Mouse (Mus musculus): ENCODE data around the gene Zbtb16. TPM values are rescaled to one million over a fixed set of nuclear protein-coding genes. Genes with fewer than 3 reads are reported as not detected.

Gene Zbtb16
- total and polyA plus RNA-seq, 2 experiments, result 7.2 to 24.2 TPM

DNA sequence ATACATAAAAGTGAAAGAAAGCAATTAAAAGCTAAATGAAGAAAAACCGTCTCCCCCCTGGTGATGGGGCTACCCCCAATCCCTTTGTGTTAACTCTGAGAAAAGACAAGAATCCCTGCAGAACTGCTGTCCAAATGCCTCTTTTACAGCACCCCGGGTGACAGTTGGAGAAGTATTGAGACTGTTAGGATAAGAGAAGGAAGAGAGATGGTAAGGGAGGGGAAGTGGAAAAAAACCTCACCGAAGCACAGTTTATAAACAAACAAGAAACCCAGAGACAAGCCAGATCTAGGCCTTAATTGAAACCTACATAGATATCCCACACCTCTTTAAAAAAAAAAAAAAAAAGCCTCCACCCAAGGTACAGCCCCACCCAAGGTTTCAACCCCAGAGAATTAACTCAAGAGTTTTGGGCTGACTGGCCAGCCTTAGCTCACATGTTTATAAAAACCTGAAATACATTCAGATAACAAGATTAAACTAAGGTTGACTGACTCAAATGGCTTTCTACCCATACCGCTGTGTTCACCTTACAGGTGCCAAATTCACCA, 42.3 kb downstream of the Zbtb16 start:
- no peak overlapping the region for H3K9ac ChIP-seq (ENCODE audit: low read depth, low read length)
- H3K4me1 ChIP-seq (ENCODE audit: control insufficient read depth, insufficient read depth, low read length), result peaks cover 26% of the 10 kb centered on the region
- no peak overlapping the region for H3K4me3 ChIP-seq (ENCODE audit: insufficient read depth, low read depth, low read length)
- no peak for DNase-seq (ENCODE audit: extremely low read depth, low read depth, low spot score)
- H3K27me3 ChIP-seq (ENCODE audit: control insufficient read depth, insufficient read depth, low read length), result no peaks in the 10 kb centered on the region
- H3K79me2 ChIP-seq (ENCODE audit: control insufficient read depth, insufficient read depth, low read length), result peaks cover 43% of the 10 kb centered on the region; the same call in 1 of the 2 replicates
- H3K27ac ChIP-seq (replicated peaks; ENCODE audit: insufficient read depth, low read depth, low read length), result no peak overlapping the region
- H3K36me3 ChIP-seq (ENCODE audit: control insufficient read depth, insufficient read depth, low read length), result peaks cover 3% of the 10 kb centered on the region
- 67% methylated on average over 4 of the region's 4 CpGs for WGBS
- TF ChIP-seq CTCF (IDR thresholded peaks at IDR 0.05; ENCODE audit: low read depth, low read length), result no peak
- TF ChIP-seq POLR2A (IDR thresholded peaks at IDR 0.05; ENCODE audit: extremely low read depth, insufficient read depth, low read length), result no peak

- H3K79me2 ChIP-seq (ENCODE audit: control insufficient read depth, insufficient read depth, low read length), result peaks cover 44% of the 10 kb centered on the region; the same call in 1 of the 2 replicates
- no peak overlapping the region for H3K4me3 ChIP-seq (ENCODE audit: insufficient read depth, low read depth, low read length)
- no peak overlapping the region for H3K27ac ChIP-seq (replicated peaks; ENCODE audit: insufficient read depth, low read depth, low read length)
- H3K9ac ChIP-seq (ENCODE audit: low read depth, low read length), result no peak overlapping the region
- peaks cover 3% of the 10 kb centered on the region for H3K36me3 ChIP-seq (ENCODE audit: control insufficient read depth, insufficient read depth, low read length)
- no peaks in the 10 kb centered on the region for H3K27me3 ChIP-seq (ENCODE audit: control insufficient read depth, insufficient read depth, low read length)
- peaks cover 25% of the 10 kb centered on the region for H3K4me1 ChIP-seq (ENCODE audit: control insufficient read depth, insufficient read depth, low read length)
- 89% methylated on average over 10 of the region's 10 CpGs for WGBS
- TF ChIP-seq POLR2A (IDR thresholded peaks at IDR 0.05; ENCODE audit: extremely low read depth, insufficient read depth, low read length), result no peak
- TF ChIP-seq CTCF (IDR thresholded peaks at IDR 0.05; ENCODE audit: low read depth, low read length), result no peak
- no peak for DNase-seq (ENCODE audit: extremely low read depth, low read depth, low spot score)
These were observed 45.4 kb downstream of the Zbtb16 start for GRCm38 (mm10) chr9:48790575-48790974.

- no peak overlapping the region; the same call in 1 of the 2 replicates for H3K9ac ChIP-seq (ENCODE audit: low read depth, low read length)
These were observed 48.1 kb downstream of the Zbtb16 start for GRCm38 (mm10) chr9:48787906-48788410.

GRCm38 (mm10) chr9:48787321-48787720, 48.7 kb downstream of the Zbtb16 start:
- Histone ChIP-seq H3K27ac (replicated peaks; ENCODE audit: insufficient read depth, low read depth, low read length) (no peak overlapping the region), H3K79me2 (ENCODE audit: control insufficient read depth, insufficient read depth, low read length) (peaks cover 41% of the 10 kb centered on the region; the same call in 1 of the 2 replicates), H3K36me3 (ENCODE audit: control insufficient read depth, insufficient read depth, low read length) (peaks cover 3% of the 10 kb centered on the region), H3K9ac (ENCODE audit: low read depth, low read length) (no peak overlapping the region), H3K4me1 (ENCODE audit: control insufficient read depth, insufficient read depth, low read length) (peaks cover 23% of the 10 kb centered on the region), H3K4me3 (ENCODE audit: insufficient read depth, low read depth, low read length) (no peak overlapping the region), H3K27me3 (ENCODE audit: control insufficient read depth, insufficient read depth, low read length) (no peaks in the 10 kb centered on the region)
- TF ChIP-seq POLR2A (IDR thresholded peaks at IDR 0.05; ENCODE audit: extremely low read depth, insufficient read depth, low read length) (no peak), CTCF (IDR thresholded peaks at IDR 0.05; ENCODE audit: low read depth, low read length) (no peak)
- 17% methylated on average over 1 of the region's 1 CpGs for WGBS
- peak; percentile 41 for DNase-seq (ENCODE audit: extremely low read depth, low read depth, low spot score)

More at GRCm38 (mm10) chr9:48787906-48788410, 48.1 kb downstream of the Zbtb16 start:
- Histone ChIP-seq H3K27ac (replicated peaks; ENCODE audit: insufficient read depth, low read depth, low read length) (peak overlapping the region; percentile 25; the same call in 1 of the 2 replicates), H3K27me3 (ENCODE audit: control insufficient read depth, insufficient read depth, low read length) (no peaks in the 10 kb centered on the region), H3K79me2 (ENCODE audit: control insufficient read depth, insufficient read depth, low read length) (peaks cover 42% of the 10 kb centered on the region; the same call in 1 of the 2 replicates), H3K36me3 (ENCODE audit: control insufficient read depth, insufficient read depth, low read length) (peaks cover 3% of the 10 kb centered on the region), H3K4me3 (ENCODE audit: insufficient read depth, low read depth, low read length) (no peak overlapping the region), H3K4me1 (ENCODE audit: control insufficient read depth, insufficient read depth, low read length) (peaks cover 25% of the 10 kb centered on the region)
- 71% methylated on average over 9 of the region's 9 CpGs for WGBS
- no peak for TF ChIP-seq CTCF (IDR thresholded peaks at IDR 0.05; ENCODE audit: low read depth, low read length)
- TF ChIP-seq POLR2A (IDR thresholded peaks at IDR 0.05; ENCODE audit: extremely low read depth, insufficient read depth, low read length), result no peak
- no peak for DNase-seq (ENCODE audit: extremely low read depth, low read depth, low spot score)

GRCm38 (mm10) chr9:48786814-48787213, 49.2 kb downstream of the Zbtb16 start:
- 75% methylated on average over 6 of the region's 6 CpGs for WGBS
- peaks cover 3% of the 10 kb centered on the region for H3K36me3 ChIP-seq (ENCODE audit: control insufficient read depth, insufficient read depth, low read length)
- DNase-seq (ENCODE audit: extremely low read depth, low read depth, low spot score), result no peak
- H3K4me1 ChIP-seq (ENCODE audit: control insufficient read depth, insufficient read depth, low read length), result peaks cover 23% of the 10 kb centered on the region
- TF ChIP-seq POLR2A (IDR thresholded peaks at IDR 0.05; ENCODE audit: extremely low read depth, insufficient read depth, low read length), result no peak
- TF ChIP-seq CTCF (IDR thresholded peaks at IDR 0.05; ENCODE audit: low read depth, low read length), result no peak
- H3K4me3 ChIP-seq (ENCODE audit: insufficient read depth, low read depth, low read length), result no peak overlapping the region
- no peak overlapping the region for H3K9ac ChIP-seq (ENCODE audit: low read depth, low read length)
- peaks cover 39% of the 10 kb centered on the region; the same call in 1 of the 2 replicates for H3K79me2 ChIP-seq (ENCODE audit: control insufficient read depth, insufficient read depth, low read length)
- H3K27me3 ChIP-seq (ENCODE audit: control insufficient read depth, insufficient read depth, low read length), result no peaks in the 10 kb centered on the region
- H3K27ac ChIP-seq (replicated peaks; ENCODE audit: insufficient read depth, low read depth, low read length), result peak overlapping the region; percentile 29

GRCm38 (mm10) chr9:48784937-48785336, 51.1 kb downstream of the Zbtb16 start:
- no peak for TF ChIP-seq POLR2A (IDR thresholded peaks at IDR 0.05; ENCODE audit: extremely low read depth, insufficient read depth, low read length)
- TF ChIP-seq CTCF (IDR thresholded peaks at IDR 0.05; ENCODE audit: low read depth, low read length), result no peak
- WGBS, result 18% methylated on average over 6 of the region's 6 CpGs
- peaks cover 23% of the 10 kb centered on the region for H3K4me1 ChIP-seq (ENCODE audit: control insufficient read depth, insufficient read depth, low read length)
- H3K79me2 ChIP-seq (ENCODE audit: control insufficient read depth, insufficient read depth, low read length), result peaks cover 24% of the 10 kb centered on the region; the same call in 1 of the 2 replicates
- H3K9ac ChIP-seq (ENCODE audit: low read depth, low read length), result no peak overlapping the region
- H3K27me3 ChIP-seq (ENCODE audit: control insufficient read depth, insufficient read depth, low read length), result no peaks in the 10 kb centered on the region
- H3K36me3 ChIP-seq (ENCODE audit: control insufficient read depth, insufficient read depth, low read length), result peaks cover 2% of the 10 kb centered on the region; the same call in 1 of the 2 replicates
- H3K4me3 ChIP-seq (ENCODE audit: insufficient read depth, low read depth, low read length), result no peak overlapping the region
- H3K27ac ChIP-seq (replicated peaks; ENCODE audit: insufficient read depth, low read depth, low read length), result peak overlapping the region; percentile 17; the same call in 1 of the 2 replicates
- peak; percentile 88 for DNase-seq (ENCODE audit: extremely low read depth, low read depth, low spot score)
